Mouse (Mus musculus) kidney, postnatal 25 days (tissue): ENCODE results near the gene Gm6993.

Experiments used
- DNase-seq, 2 experiments: peaks; one replicate each; pipeline ENCODE4 v3.0.0; 2021; ENCODE audit warnings: mixed read lengths in 2 of 2

Gene Gm6993

GRCm38 (mm10) chr12:31241595-31242342 is 1.2 kb downstream of the Gm6993 start:
- DNase-seq = no peak

GRCm38 (mm10) chr12:31244001-31244400 is 3.4 kb downstream of the Gm6993 start:
- no peak for DNase-seq

GRCm38 (mm10) chr12:31244691-31245090 is 4.1 kb downstream of the Gm6993 start:
- no peak for DNase-seq

GRCm38 (mm10) chr12:31246153-31246552 is 5.6 kb downstream of the Gm6993 start:
- no peak for DNase-seq

GRCm38 (mm10) chr12:31246615-31247014 is 6.0 kb downstream of the Gm6993 start:
- no peak for DNase-seq

- no peak for DNase-seq
Observed at GRCm38 (mm10) chr12:31248165-31248564, 7.6 kb downstream of the Gm6993 start.

GRCm38 (mm10) chr12:31248681-31249080 is 8.1 kb downstream of the Gm6993 start:
- DNase-seq = no peak

- no peak for DNase-seq
Observed at GRCm38 (mm10) chr12:31252259-31252658, 11.7 kb downstream of the Gm6993 start.

GRCm38 (mm10) chr12:31254978-31255377 is 14.4 kb downstream of the Gm6993 start:
- peak in 1 of 2 experiments; percentile 44 for DNase-seq

- DNase-seq = peak; percentile 74 to 82
Observed at GRCm38 (mm10) chr12:31256121-31256903, 15.7 kb downstream of the Gm6993 start.

- DNase-seq = peak in 1 of 2 experiments; percentile 32
Observed at GRCm38 (mm10) chr12:31261882-31262281, 21.3 kb downstream of the Gm6993 start.

GRCm38 (mm10) chr12:31263921-31264320 is 23.4 kb downstream of the Gm6993 start:
- peak; percentile 69 to 89 for DNase-seq

- DNase-seq = peak; percentile 91 to 94
Observed at GRCm38 (mm10) chr12:31265005-31265721, 24.6 kb downstream of the Gm6993 start, which contains the start of gene Lamb1. Gene Lamb1, plus strand, starts transcription at chr12:31265234.

- DNase-seq = peak; percentile 35 to 65
Observed at GRCm38 (mm10) chr12:31265722-31266431, 25.3 kb downstream of the Gm6993 start.

GRCm38 (mm10) chr12:31266686-31267085 is 26.1 kb downstream of the Gm6993 start:
- peak in 1 of 2 experiments; percentile 43 for DNase-seq

GRCm38 (mm10) chr12:31267363-31267762 is 26.8 kb downstream of the Gm6993 start:
- no peak for DNase-seq

- no peak for DNase-seq
Observed at GRCm38 (mm10) chr12:31268315-31268714, 27.7 kb downstream of the Gm6993 start.

- peak in 1 of 2 experiments; percentile 41 for DNase-seq
Observed at GRCm38 (mm10) chr12:31269020-31269597, 28.5 kb downstream of the Gm6993 start.

- no peak for DNase-seq
Observed at GRCm38 (mm10) chr12:31270361-31270760, 29.8 kb downstream of the Gm6993 start.

GRCm38 (mm10) chr12:31270776-31271175 is 30.2 kb downstream of the Gm6993 start:
- peak in 1 of 2 experiments; percentile 35 for DNase-seq

GRCm38 (mm10) chr12:31271361-31272011 is 30.9 kb downstream of the Gm6993 start:
- peak; percentile 78 to 84 for DNase-seq
